Mouse (Mus musculus) intestine, embryonic 16.5 days (tissue): ENCODE measurements around the gene Sel1l. TPM values are rescaled to one million over a fixed set of nuclear protein-coding genes. Genes with fewer than 3 reads are reported as not detected.

Experiments
- ATAC-seq: fragments of 200-750 bp; cut with Nextera tagmentation; 2 replicates; pipeline ENCODE4 v1.8.0; 2017; ENCODE audit warnings: moderate TSS enrichment, moderate library complexity
- H3K27ac ChIP-seq: fragments of 300-500 bp; sonication (generic); 2 replicates; pipeline ENCODE4 v1.5.1; 2014; ENCODE audit warnings: mild to moderate bottlenecking, low read length
- H3K27me3 ChIP-seq: fragments of 300-500 bp; sonication (generic); replicated peaks from 2 replicates; pipeline ENCODE4 v1.6.1; 2014; ENCODE audit warnings: low read length, control low read depth, mixed read lengths; ENCODE audit not compliant: control insufficient read depth, insufficient read depth
- H3K36me3 ChIP-seq: fragments of 300-500 bp; sonication (generic); 2 replicates; pipeline ENCODE4 v1.6.1; 2014; ENCODE audit warnings: low read length, control low read depth; ENCODE audit not compliant: control insufficient read depth, insufficient read depth
- H3K4me1 ChIP-seq: fragments of 300-500 bp; sonication (generic); 2 replicates; pipeline ENCODE4 v1.6.1; 2014; ENCODE audit warnings: low read length, control low read depth, mixed read lengths; ENCODE audit not compliant: control insufficient read depth, insufficient read depth
- H3K4me2 ChIP-seq: fragments of 300-500 bp; sonication (generic); 2 replicates; pipeline ENCODE4 v1.6.1; 2014; ENCODE audit warnings: low read depth, low read length, control low read depth
- H3K4me3 ChIP-seq: fragments of 300-500 bp; sonication (generic); 2 replicates; pipeline ENCODE4 v1.5.1; 2014; ENCODE audit warnings: mild to moderate bottlenecking, low read length
- H3K9ac ChIP-seq: fragments of 300-500 bp; sonication (generic); 2 replicates; pipeline ENCODE4 v1.6.1; 2014; ENCODE audit warnings: low read depth, low read length
- H3K9me3 ChIP-seq: fragments of 300-500 bp; sonication (generic); 2 replicates; pipeline ENCODE4 v1.6.1; 2016; ENCODE audit warnings: low read length, control low read depth; ENCODE audit not compliant: control insufficient read depth
- WGBS: fragments of 180-500 bp; shearing (Covaris S2); extraction: QIAGEN DNeasy Blood & Tissue Kit; methylation state at CpG from one replicate; pipeline ENCODE4 v1.1.7; 2014; 5-methylcytosine and 5-hydroxymethylcytosine counted together
- microRNA-seq: library from miRNA; unstranded; fragments of <30 nt; microRNA quantifications from one replicate; pipeline ENCODE4, GENCODE M21; 2016
- polyA plus RNA-seq: library from polyadenylated mRNA; unstranded; fragments of >200 nt; fragmentation: Nextera tagmentation; extraction: Ambion mirVana; gene quantifications from 2 replicates; pipeline ENCODE4 v1.2.1, GENCODE M21; 2015

Gene Sel1l
- polyA plus RNA-seq, 1 experiment from 2014 or later, result 85.4 TPM

DNA sequence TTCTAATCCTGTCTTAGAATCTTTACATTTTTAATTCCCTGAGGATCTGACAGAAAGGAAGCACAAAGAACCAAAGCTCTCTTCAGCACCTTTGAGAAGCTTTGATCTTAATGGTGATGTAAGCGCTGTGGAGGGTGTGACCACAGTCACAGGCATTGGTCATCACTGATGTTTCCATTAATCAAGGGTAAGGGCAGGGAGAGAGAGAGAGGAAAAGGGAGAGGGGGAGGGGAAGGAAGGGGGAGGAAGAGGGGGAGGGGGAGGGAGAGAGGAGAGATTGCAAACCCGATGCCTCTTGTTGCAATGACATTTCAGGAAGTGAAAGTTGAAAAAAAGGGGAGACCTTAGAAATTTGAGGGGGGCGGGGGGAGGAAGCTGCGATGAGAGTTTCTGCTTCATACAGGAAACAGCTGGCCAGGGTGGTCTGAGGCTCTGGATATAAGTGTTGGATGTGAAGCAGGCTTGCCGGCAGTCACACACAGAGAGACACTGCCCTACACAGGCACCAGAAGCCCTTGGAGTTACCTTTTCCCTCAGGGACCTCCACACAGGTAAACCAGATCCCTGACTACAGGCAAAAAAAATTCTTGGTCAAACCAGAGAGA, 92.3 kb downstream of the Sel1l start:
- 38% methylated on average over 5 of the region's 5 CpGs for WGBS
- Histone ChIP-seq H3K27me3 (no peaks in the 10 kb centered on the region), H3K27ac (no peak overlapping the region), H3K36me3 (no peaks in the 10 kb centered on the region), H3K4me1 (no peaks in the 10 kb centered on the region), H3K4me2 (no peak overlapping the region), H3K9ac (no peak overlapping the region), H3K9me3 (no peaks in the 10 kb centered on the region), H3K4me3 (no peak overlapping the region)
- no peak for ATAC-seq

Small RNA genes within 50 kb of the gene (microRNA-seq; reads per million reads assigned to microRNA genes)
- not detected for gene Gm22015

Other genes starting within 250 kb of the Sel1l start
- gene Ston2, start 60.8 kb downstream of the Sel1l start, polyA plus RNA-seq, result 4.9 and 5.2 TPM in 2 replicates